Mouse (Mus musculus): ENCODE measurements at regions not wholly inside any gene's neighbourhood (a gene's known extent, or its start where the extent isn't known, plus 50 kb on each side); places are given as distances from the start of the nearest gene placed in this dataset. TPM values are rescaled to one million over a fixed set of nuclear protein-coding genes. Genes with fewer than 3 reads are reported as not detected.

DNA sequence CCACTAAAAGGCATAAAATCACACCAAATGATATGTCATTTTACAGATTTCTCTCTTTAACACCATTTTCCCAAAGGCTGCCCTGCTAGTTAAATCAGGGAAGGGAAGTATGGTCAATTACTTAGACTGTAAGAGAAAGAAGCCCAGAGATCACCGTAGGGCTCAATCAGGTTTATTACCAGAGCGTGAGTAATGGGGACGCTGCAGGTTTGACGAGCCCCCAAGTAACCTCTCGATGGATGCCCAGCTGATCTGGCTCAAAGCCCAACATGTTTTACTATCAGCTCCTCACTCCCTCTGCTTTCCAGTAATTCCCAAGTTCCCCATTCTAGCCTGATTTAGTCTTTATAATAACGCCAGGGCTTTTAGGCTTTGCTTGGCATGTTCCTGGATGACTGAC, 749.0 kb upstream of the Flrt2 start:
- Histone ChIP-seq H3K27ac (no peak overlapping the region), H3K4me3 (no peak overlapping the region), H3K4me2 (no peak overlapping the region), H3K9ac (no peak overlapping the region), H3K4me1 (no peaks in the 10 kb centered on the region), H3K36me3 (no peaks in the 10 kb centered on the region), H3K9me3 (no peaks in the 10 kb centered on the region), H3K27me3 (no peaks in the 10 kb centered on the region)
- 24% methylated on average over 6 of the region's 6 CpGs for WGBS
- no peak for ATAC-seq (ENCODE audit: insufficient number of reproducible peaks, low FRiP score, low TSS enrichment, low read depth)

Small RNA genes lying in the stretch of these regions (microRNA-seq; reads per million reads assigned to microRNA genes)
- not detected for gene Mir8099-2

All from limb, embryonic 15.5 days (tissue).